Mouse (Mus musculus): ENCODE results near the gene Alas2.

The Alas2 gene

DNA sequence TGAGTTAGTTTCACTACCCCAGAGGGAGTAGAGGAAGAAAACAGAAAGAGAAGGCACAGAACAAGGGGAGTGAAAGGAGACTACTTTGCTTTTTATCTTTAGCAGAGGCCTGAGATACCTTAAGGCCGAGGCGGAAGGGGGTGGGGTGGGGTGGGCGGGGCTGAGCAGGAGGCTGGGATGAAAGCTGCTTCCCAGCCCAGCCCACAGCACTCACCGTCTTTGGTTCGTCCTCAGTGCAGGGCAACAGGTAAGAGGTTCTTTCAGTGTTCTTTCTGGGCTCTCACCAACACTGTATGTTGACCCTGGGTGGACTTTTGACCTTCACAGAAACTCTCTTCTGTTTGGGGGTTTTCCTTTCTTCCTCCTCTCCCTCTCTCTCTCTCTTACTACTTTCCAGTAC is at the start of gene Alas2:
Gene Alas2 (plus strand): TSS at position 137 of the 400 bp plus-strand sequence.
- no peak for DNase-seq (ENCODE audit: low read depth, low spot score)

GRCm38 (mm10) chrX:150508696-150509095 is 38.5 kb upstream of the Alas2 start:
- DNase-seq (ENCODE audit: low read depth, low spot score) = no peak

- peak; percentile 38 for DNase-seq (ENCODE audit: low read depth, low spot score)
Measured at GRCm38 (mm10) chrX:150510631-150511030, 36.5 kb upstream of the Alas2 start.

- DNase-seq (ENCODE audit: low read depth, low spot score) = no peak
Measured at GRCm38 (mm10) chrX:150511274-150511673, 35.9 kb upstream of the Alas2 start.

DNA sequence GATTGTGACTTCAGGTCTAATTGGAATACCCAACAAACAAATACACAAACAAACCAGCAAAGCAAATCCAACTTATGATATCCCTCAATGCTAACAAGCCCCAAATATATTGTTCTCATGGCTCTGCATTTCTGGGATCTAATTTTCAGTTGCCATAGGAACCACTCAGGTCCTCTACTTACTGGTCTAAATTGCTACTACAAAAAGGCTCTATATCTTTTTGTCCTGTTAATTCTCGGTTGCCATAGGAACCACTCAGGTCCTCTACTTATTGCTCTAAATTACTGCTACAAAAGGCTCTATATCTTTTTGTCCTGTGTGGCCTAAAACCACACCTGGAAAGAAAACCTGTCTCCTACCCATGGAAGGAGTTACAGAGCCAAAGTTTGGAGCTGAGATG is 33.0 kb upstream of the Alas2 start:
- DNase-seq (ENCODE audit: low read depth, low spot score) = no peak

- DNase-seq (ENCODE audit: low read depth, low spot score) = no peak
Measured at GRCm38 (mm10) chrX:150516015-150516414, 31.2 kb upstream of the Alas2 start.

- no peak for DNase-seq (ENCODE audit: low read depth, low spot score)
Measured at GRCm38 (mm10) chrX:150516477-150516876, 30.7 kb upstream of the Alas2 start.

DNA sequence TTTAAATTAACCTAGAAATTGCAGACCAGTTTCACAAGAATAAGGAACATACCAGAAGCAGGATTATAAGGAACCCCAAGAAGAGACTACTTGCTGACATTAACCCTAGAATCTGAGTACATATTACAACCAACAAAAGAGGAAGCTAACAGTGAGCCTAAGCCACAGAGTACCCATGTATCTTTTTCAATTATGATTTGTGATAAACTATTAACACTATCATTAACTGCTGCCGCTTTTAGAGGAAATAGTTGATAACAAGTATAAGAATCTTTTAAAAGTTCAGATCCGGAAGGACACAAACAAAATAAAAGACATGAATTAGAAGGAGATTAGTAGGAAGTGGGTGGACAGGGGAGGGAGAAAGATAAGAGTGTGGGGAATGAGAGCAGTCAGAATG is 7.1 kb upstream of the Alas2 start:
- DNase-seq (ENCODE audit: low read depth, low spot score) = peak; percentile 5

- DNase-seq (ENCODE audit: low read depth, low spot score) = no peak
Measured at GRCm38 (mm10) chrX:150541684-150542083, 5.5 kb upstream of the Alas2 start.

DNA sequence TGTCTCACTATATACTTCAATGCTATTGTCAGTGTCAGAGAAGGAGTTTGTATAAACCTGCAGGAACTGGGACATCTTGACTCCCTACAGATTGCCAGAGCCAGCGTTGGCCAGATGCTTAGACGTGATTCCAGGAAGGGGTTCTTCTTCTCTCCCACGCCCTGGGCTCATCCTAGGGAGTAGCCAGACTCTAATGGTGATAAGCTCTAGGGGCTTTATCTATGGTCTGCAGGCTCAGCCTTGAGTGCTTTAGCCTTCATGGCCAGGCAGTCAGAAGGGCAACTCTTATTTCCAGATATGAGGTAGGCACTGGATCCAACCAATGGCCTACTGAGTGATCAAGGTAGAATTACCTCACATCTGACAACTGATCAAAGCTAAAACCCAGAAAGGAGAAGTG is 2.5 kb downstream of the Alas2 start:
- DNase-seq (ENCODE audit: low read depth, low spot score) = no peak

DNA sequence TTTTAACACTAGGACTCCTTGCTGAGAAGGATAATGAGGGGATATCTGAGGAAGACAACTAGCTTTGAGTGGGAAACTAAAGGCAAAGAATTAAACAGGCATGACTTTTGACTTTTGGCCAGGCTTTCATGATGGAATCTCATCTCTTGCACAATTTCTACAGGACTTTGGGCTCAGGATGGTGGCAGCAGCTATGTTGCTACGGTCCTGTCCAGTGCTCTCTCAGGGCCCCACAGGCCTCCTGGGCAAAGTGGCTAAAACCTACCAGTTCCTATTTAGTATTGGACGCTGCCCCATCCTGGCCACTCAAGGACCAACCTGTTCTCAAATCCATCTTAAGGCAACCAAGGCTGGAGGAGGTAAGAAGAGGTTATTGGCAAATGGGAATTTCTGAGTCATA is 4.8 kb downstream of the Alas2 start:
- DNase-seq (ENCODE audit: low read depth, low spot score) = no peak

- no peak for DNase-seq (ENCODE audit: low read depth, low spot score)
Measured at GRCm38 (mm10) chrX:150554032-150554431, 6.9 kb downstream of the Alas2 start.

GRCm38 (mm10) chrX:150564644-150565357 is 17.6 kb downstream of the Alas2 start:
- no peak for DNase-seq (ENCODE audit: low read depth, low spot score)

DNA sequence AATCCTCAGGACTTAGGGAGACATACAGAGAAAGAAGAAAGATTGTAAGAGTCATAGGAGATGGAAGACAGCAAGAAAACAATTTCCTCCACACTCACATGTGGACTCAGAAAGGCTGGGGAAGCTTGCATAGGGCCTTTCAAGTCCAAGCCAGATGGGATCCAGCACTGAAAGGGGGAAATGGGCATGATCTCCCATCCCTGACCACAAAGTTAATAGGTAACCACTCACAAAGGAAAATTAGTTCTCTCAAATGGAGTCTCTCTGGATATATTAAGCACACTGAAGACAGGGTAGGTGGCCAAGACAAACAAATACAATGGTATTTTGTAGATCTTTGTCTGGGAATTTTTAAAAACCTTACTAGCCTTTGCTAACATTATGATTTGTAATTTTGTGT is 34.7 kb downstream of the Alas2 start:
- DNase-seq (ENCODE audit: low read depth, low spot score) = no peak

- DNase-seq (ENCODE audit: low read depth, low spot score) = no peak
Measured at GRCm38 (mm10) chrX:150585116-150585515, 37.9 kb downstream of the Alas2 start.

GRCm38 (mm10) chrX:150588023-150588764 is 41.0 kb downstream of the Alas2 start, which contains the start of gene Pfkfb1:
Pfkfb1 (plus strand) TSS chrX:150588229.
- peak; percentile 83 for DNase-seq (ENCODE audit: low read depth, low spot score)

DNA sequence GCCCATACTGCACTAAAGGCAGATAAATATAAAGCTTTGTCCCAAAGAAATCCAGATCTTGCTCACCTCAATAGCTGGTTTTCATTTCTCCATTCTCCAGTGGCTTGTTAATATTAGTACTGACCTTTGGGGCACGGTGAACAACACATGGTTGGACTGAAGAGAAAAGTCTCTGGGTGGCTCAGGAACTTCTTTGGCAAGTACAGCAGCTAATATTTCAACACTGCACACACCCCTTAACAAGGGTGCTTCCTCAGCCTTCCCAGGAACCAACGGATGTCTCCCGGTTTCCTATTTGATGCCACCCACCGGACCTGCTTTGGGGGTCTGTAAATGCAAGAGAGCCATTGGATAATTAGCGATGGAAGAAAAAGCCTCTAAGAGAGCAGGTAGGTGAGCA is 42.5 kb downstream of the Alas2 start, which contains the start of gene Apex2:
Gene Apex2 (minus strand): TSS at position 173 of the 400 bp plus-strand sequence.
- no peak for DNase-seq (ENCODE audit: low read depth, low spot score)

DNA sequence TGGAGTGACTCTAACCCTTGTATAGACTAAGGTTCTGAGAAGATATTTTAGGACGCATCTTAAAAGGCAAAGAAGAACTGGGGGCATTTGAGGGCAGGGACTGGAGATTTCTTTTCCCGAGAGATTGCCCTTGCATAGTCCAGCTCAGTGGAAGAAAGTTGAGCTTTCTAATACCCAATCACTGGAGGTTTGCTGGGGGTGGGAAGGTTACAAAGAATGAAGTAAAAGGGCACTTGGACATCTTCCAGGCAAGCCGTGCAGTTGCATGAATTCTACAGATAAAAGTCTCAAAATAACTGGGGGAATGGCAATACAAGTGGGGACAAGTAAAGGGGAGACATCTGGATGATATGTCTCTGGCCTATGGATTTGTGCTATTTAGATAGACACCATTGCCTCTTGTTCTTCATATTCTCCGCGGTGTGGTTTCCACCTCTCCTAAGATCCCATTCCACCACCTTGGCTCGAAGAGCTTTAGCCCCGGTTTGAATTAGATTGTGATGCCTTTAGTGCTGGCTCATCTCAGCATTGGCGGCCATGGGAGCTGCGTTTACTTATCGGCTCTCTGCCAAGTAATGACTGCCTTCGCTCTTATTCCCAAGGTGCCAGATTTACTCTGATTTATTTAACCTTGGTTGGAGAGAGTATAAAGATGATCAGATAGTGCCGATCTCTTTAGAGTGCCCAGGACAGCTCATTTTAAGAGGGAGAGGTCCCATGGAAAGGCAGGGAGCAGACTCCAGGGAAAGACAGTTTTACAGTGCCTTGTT is 46.3 kb downstream of the Alas2 start:
- no peak for DNase-seq (ENCODE audit: low read depth, low spot score)

- no peak for DNase-seq (ENCODE audit: low read depth, low spot score)
Measured at GRCm38 (mm10) chrX:150594176-150594575, 47.0 kb downstream of the Alas2 start.

- no peak for DNase-seq (ENCODE audit: low read depth, low spot score)
Measured at GRCm38 (mm10) chrX:150595016-150595760, 48.0 kb downstream of the Alas2 start.

DNA sequence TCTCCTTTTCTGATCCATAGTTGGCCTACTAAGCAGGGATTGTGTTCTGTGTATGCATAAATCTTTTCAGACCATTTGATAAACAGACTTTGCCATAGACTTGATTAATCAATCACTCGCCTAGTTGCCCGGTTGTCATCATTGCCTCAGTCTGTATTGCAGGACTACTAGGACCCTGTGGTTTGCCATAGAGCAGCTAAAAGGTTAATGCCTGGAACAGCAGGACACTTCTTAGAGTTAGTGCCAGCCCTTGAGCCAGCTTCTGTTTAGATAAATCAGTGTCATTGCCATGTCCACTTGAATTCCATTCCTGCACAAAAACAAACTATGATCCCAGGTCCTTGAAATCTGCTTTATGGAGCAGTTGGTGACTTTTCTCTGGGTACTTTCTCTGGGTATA is 51.7 kb downstream of the Alas2 start:
- DNase-seq (ENCODE audit: low read depth, low spot score) = no peak
